Mouse (Mus musculus) neural tube, embryonic 11.5 days (tissue): ENCODE measurements around the gene Itga6. TPM values are rescaled to one million over a fixed set of nuclear protein-coding genes. Genes with fewer than 3 reads are reported as not detected.
A peak's percentile ranks its signal among the peaks of the same experiment; 100 is the strongest.

Source experiments
- ATAC-seq: fragments of 200-750 bp; cut with Nextera tagmentation; 2 replicates; pipeline ENCODE4 v1.8.0; 2017; ENCODE audit warnings: moderate number of reproducible peaks, mild to moderate bottlenecking, moderate TSS enrichment, moderate library complexity; ENCODE audit not compliant: insufficient read depth, low FRiP score, low TSS enrichment
- DNase-seq: peaks from one replicate; pipeline ENCODE4 v3.0.0-alpha.2; 2015; ENCODE audit warnings: low spot score
- H3K27ac ChIP-seq: fragments of 300-500 bp; sonication (generic); 2 replicates; pipeline ENCODE4 v1.5.1; 2014; ENCODE audit warnings: low read depth, mild to moderate bottlenecking, low read length
- H3K27me3 ChIP-seq: fragments of 300-500 bp; sonication (generic); 2 replicates; pipeline ENCODE4 v1.6.1; 2014; ENCODE audit warnings: mild to moderate bottlenecking, low read length, mixed read lengths; ENCODE audit not compliant: control insufficient read depth, insufficient read depth
- H3K36me3 ChIP-seq: fragments of 300-500 bp; sonication (generic); 2 replicates; pipeline ENCODE4 v1.6.1; 2014; ENCODE audit warnings: mild to moderate bottlenecking, low read length, moderate library complexity, mixed read lengths; ENCODE audit not compliant: control insufficient read depth, insufficient read depth
- H3K4me1 ChIP-seq: fragments of 300-500 bp; sonication (generic); 2 replicates; pipeline ENCODE4 v1.6.1; 2014; ENCODE audit warnings: low read length, mixed read lengths; ENCODE audit not compliant: control insufficient read depth, insufficient read depth
- H3K4me2 ChIP-seq: fragments of 300-500 bp; sonication (generic); 2 replicates; pipeline ENCODE4 v1.6.1; 2014; ENCODE audit warnings: low read depth, mild to moderate bottlenecking, moderate library complexity
- H3K4me3 ChIP-seq: fragments of 300-500 bp; sonication (generic); 2 replicates; pipeline ENCODE4 v1.5.1; 2014; ENCODE audit warnings: low read depth, low read length
- H3K9ac ChIP-seq: fragments of 300-500 bp; sonication (generic); 2 replicates; pipeline ENCODE4 v1.6.1; 2014; ENCODE audit warnings: mild to moderate bottlenecking, low read length
- H3K9me3 ChIP-seq: fragments of 300-500 bp; sonication (generic); 2 replicates; pipeline ENCODE4 v1.6.1; 2016; ENCODE audit warnings: low read length; ENCODE audit not compliant: control insufficient read depth
- WGBS: fragments of 180-500 bp; shearing (Covaris S2); extraction: QIAGEN DNeasy Blood & Tissue Kit; methylation state at CpG from one replicate; pipeline ENCODE4 v1.1.7; 2014; 5-methylcytosine and 5-hydroxymethylcytosine counted together
- polyA plus RNA-seq: library from polyadenylated mRNA; unstranded; fragments of >200 nt; fragmentation: Nextera tagmentation; extraction: Ambion mirVana; gene quantifications from 2 replicates; pipeline ENCODE4 v1.2.1, GENCODE M21; 2014

Gene Itga6
- polyA plus RNA-seq, 1 experiment from 2014 or later: 39.9 TPM

DNA sequence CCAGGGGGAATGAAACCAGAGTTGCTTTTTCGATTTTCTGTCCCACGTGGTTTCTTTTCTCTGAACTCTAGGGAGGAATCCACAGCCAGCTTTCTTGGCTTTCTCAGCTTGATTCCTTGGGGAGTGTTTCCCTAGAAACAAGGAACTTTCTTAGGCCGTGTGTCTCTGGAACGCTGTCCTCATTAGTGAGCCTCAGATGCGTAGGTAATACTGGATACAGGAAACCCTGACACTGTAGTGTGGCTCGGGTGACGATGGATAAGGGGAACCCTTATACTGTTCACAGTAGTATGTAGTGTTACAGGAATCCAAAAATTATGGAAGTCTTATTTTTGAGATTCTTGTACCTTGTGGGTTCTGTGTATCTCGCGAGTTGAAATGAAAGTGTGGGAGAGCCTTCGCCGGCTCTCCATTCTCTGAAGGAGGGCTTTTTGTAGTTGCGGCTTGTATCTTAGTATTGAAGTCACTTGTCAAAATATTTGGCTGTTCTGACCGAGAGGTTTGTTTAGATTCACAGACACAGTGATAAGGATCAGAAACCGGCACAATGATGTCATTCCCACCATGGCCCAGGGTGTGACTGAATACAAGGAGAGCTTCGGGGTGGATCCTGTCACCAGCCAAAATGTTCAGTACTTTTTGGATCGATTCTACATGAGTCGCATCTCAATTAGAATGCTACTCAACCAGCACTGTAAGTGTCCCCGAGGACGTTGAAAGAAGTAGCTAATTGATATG lies 137.7 kb downstream of the Itga6 start:
- no peak overlapping the region for H3K27ac ChIP-seq
- 91% methylated on average over 19 of the region's 19 CpGs for WGBS
- 0 out of 2 replicates have a peak, but pooled peaks cover 2% of the 10 kb centered on the region for H3K36me3 ChIP-seq
- H3K9me3 ChIP-seq: no peaks in the 10 kb centered on the region
- H3K4me2 ChIP-seq: no peak overlapping the region
- DNase-seq (no peak), ATAC-seq (no peak)
- H3K4me1 ChIP-seq: no peaks in the 10 kb centered on the region
- H3K9ac ChIP-seq: no peak overlapping the region
- no peaks in the 10 kb centered on the region for H3K27me3 ChIP-seq
- no peak overlapping the region for H3K4me3 ChIP-seq

GRCm38 (mm10) chr2:71887269-71887668 lies 141.9 kb downstream of the Itga6 start:
- Histone ChIP-seq H3K9me3 (no peaks in the 10 kb centered on the region), H3K27me3 (no peaks in the 10 kb centered on the region), H3K27ac (no peak overlapping the region), H3K4me3 (no peak overlapping the region), H3K4me1 (no peaks in the 10 kb centered on the region), H3K9ac (no peak overlapping the region), H3K4me2 (no peak overlapping the region), H3K36me3 (no peaks in the 10 kb centered on the region)
- ATAC-seq (no peak), DNase-seq (no peak)
- 91% methylated on average over 4 of the region's 4 CpGs for WGBS

DNA sequence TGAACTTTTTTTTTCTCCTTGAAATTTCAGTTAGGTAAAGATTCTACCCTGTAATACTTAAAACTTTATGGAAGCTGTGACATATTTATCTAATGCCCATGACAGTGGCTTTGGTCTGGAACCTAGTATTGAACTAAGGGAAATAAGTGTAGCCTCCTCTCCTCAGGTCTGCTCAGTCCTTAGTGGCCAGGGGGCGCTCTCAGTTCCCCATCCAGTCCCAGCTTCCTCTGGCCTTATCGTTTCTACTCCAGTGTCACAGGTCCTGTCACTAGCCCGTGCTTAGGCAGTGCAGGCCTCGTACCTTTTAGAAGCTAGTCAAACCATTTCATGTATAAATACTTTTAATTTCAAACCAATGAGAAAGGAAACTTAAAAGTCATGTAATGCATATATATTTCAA lies 143.0 kb downstream of the Itga6 start:
- Histone ChIP-seq H3K4me3 (no peak overlapping the region), H3K9ac (no peak overlapping the region), H3K4me2 (no peak overlapping the region), H3K27me3 (no peaks in the 10 kb centered on the region), H3K9me3 (no peaks in the 10 kb centered on the region), H3K36me3 (no peaks in the 10 kb centered on the region), H3K27ac (no peak overlapping the region), H3K4me1 (no peaks in the 10 kb centered on the region)
- ATAC-seq: no peak
- 80% methylated on average over 4 of the region's 4 CpGs for WGBS
- no peak for DNase-seq

DNA sequence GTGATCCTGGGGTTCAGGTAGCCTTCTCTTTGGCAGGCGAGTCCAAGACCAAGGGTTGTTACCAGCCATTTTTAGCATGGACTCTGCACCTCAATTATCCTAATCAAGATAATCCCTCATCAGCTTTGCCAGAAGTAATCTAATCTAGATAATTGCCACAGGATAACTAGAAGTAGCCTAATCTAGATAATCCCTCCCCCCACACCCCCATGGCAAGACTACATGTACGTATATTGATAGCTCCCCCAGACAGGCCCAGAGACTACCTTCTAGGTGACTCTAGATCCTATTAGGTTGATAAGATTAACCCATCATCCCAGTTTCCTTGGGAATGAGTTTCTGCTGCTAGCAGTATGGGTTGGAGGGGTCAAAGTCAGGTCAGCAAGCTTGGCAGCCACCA lies 146.1 kb downstream of the Itga6 start:
- ATAC-seq: no peak
- no peaks in the 10 kb centered on the region for H3K9me3 ChIP-seq
- 93% methylated on average over 2 of the region's 2 CpGs for WGBS
- no peak overlapping the region for H3K27ac ChIP-seq
- no peaks in the 10 kb centered on the region for H3K4me1 ChIP-seq
- H3K36me3 ChIP-seq: no peaks in the 10 kb centered on the region
- no peaks in the 10 kb centered on the region for H3K27me3 ChIP-seq
- no peak overlapping the region for H3K4me2 ChIP-seq
- no peak overlapping the region for H3K4me3 ChIP-seq
- no peak overlapping the region for H3K9ac ChIP-seq
- DNase-seq: no peak

GRCm38 (mm10) chr2:71892741-71893349 lies 147.4 kb downstream of the Itga6 start:
- peaks cover 2% of the 10 kb centered on the region; the same call in 1 of the 2 replicates for H3K4me1 ChIP-seq
- no peak overlapping the region for H3K9ac ChIP-seq
- H3K36me3 ChIP-seq: no peaks in the 10 kb centered on the region
- H3K4me3 ChIP-seq: no peak overlapping the region
- DNase-seq (no peak), ATAC-seq (no peak)
- 93% methylated on average over 7 of the region's 7 CpGs for WGBS
- H3K9me3 ChIP-seq: no peaks in the 10 kb centered on the region
- H3K27me3 ChIP-seq: no peaks in the 10 kb centered on the region
- no peak overlapping the region for H3K4me2 ChIP-seq
- no peak overlapping the region for H3K27ac ChIP-seq

GRCm38 (mm10) chr2:71895596-71896286 lies 150.3 kb downstream of the Itga6 start:
- peaks cover 2% of the 10 kb centered on the region; the same call in 1 of the 2 replicates for H3K4me1 ChIP-seq
- H3K9ac ChIP-seq: no peak overlapping the region
- H3K4me3 ChIP-seq: no peak overlapping the region
- DNase-seq (no peak), ATAC-seq (no peak)
- no peaks in the 10 kb centered on the region for H3K9me3 ChIP-seq
- WGBS: 93% methylated on average over 13 of the region's 13 CpGs
- H3K27ac ChIP-seq: no peak overlapping the region
- no peaks in the 10 kb centered on the region for H3K36me3 ChIP-seq
- H3K27me3 ChIP-seq: no peaks in the 10 kb centered on the region
- no peak overlapping the region for H3K4me2 ChIP-seq

- Histone ChIP-seq H3K4me1 (peaks cover 2% of the 10 kb centered on the region; the same call in 1 of the 2 replicates), H3K4me2 (no peak overlapping the region), H3K27me3 (no peaks in the 10 kb centered on the region), H3K9me3 (no peaks in the 10 kb centered on the region), H3K27ac (no peak overlapping the region), H3K9ac (no peak overlapping the region), H3K4me3 (no peak overlapping the region), H3K36me3 (no peaks in the 10 kb centered on the region)
- no peak for DNase-seq
- no peak for ATAC-seq
- 44% methylated on average over 12 of the region's 12 CpGs for WGBS
These were observed 152.0 kb downstream of the Itga6 start for GRCm38 (mm10) chr2:71897420-71897819.

GRCm38 (mm10) chr2:71898335-71898856 lies 153.0 kb downstream of the Itga6 start:
- H3K4me2 ChIP-seq: no peak overlapping the region
- no peaks in the 10 kb centered on the region for H3K9me3 ChIP-seq
- peak; percentile 27 for DNase-seq
- H3K4me1 ChIP-seq: peaks cover 2% of the 10 kb centered on the region; the same call in 1 of the 2 replicates
- H3K4me3 ChIP-seq: no peak overlapping the region
- H3K9ac ChIP-seq: no peak overlapping the region
- 57% methylated on average over 8 of the region's 8 CpGs for whole genome bisulfite sequencing
- H3K27ac ChIP-seq: no peak overlapping the region
- H3K36me3 ChIP-seq: no peaks in the 10 kb centered on the region
- no peaks in the 10 kb centered on the region for H3K27me3 ChIP-seq
- no peak for ATAC-seq
